Mouse (Mus musculus): Measurements from ENCODE around the gene Fzd4. TPM values are rescaled to one million over a fixed set of nuclear protein-coding genes. Genes with fewer than 3 reads are reported as not detected.
A peak's percentile ranks its signal among the peaks of the same experiment; 100 is the strongest.

The Fzd4 gene
- polyA plus RNA-seq (2012; rRNA removed): 4.7 and 5.0 TPM in 2 replicates

GRCm38 (mm10) chr7:89404081-89404733 is at the start of gene Fzd4, which contains the start of gene Tmem135:
Gene Fzd4 (plus strand): TSS chr7:89404355.
Gene Tmem135 (minus strand): TSS chr7:89404222.
- peak; percentile 85 to 88 for DNase-seq (ENCODE audit: extremely low spot score in 1 of 2, low spot score in 1 of 2)

- DNase-seq (ENCODE audit: extremely low spot score in 1 of 2, low spot score in 1 of 2): no peak
Measured at GRCm38 (mm10) chr7:89355519-89356255, 48.5 kb upstream of the Fzd4 start.

GRCm38 (mm10) chr7:89356307-89356706 is 47.8 kb upstream of the Fzd4 start:
- DNase-seq (ENCODE audit: extremely low spot score in 1 of 2, low spot score in 1 of 2): no peak

GRCm38 (mm10) chr7:89363975-89364374 is 40.2 kb upstream of the Fzd4 start:
- DNase-seq (ENCODE audit: extremely low spot score in 1 of 2, low spot score in 1 of 2): no peak

- DNase-seq (ENCODE audit: extremely low spot score in 1 of 2, low spot score in 1 of 2): peak; percentile 22 to 47
Measured at GRCm38 (mm10) chr7:89365135-89365880, 38.8 kb upstream of the Fzd4 start.

- no peak for DNase-seq (ENCODE audit: extremely low spot score in 1 of 2, low spot score in 1 of 2)
Measured at GRCm38 (mm10) chr7:89367643-89368042, 36.5 kb upstream of the Fzd4 start.

GRCm38 (mm10) chr7:89370086-89370485 is 34.1 kb upstream of the Fzd4 start:
- no peak for DNase-seq (ENCODE audit: extremely low spot score in 1 of 2, low spot score in 1 of 2)

- DNase-seq (ENCODE audit: extremely low spot score in 1 of 2, low spot score in 1 of 2): peak in 1 of 2 experiments; percentile 37
Measured at GRCm38 (mm10) chr7:89370917-89371316, 33.2 kb upstream of the Fzd4 start.

- no peak for DNase-seq (ENCODE audit: extremely low spot score in 1 of 2, low spot score in 1 of 2)
Measured at GRCm38 (mm10) chr7:89371623-89372295, 32.4 kb upstream of the Fzd4 start.

- no peak for DNase-seq (ENCODE audit: extremely low spot score in 1 of 2, low spot score in 1 of 2)
Measured at GRCm38 (mm10) chr7:89380935-89381705, 23.0 kb upstream of the Fzd4 start.

- no peak for DNase-seq (ENCODE audit: extremely low spot score in 1 of 2, low spot score in 1 of 2)
Measured at GRCm38 (mm10) chr7:89382892-89383291, 21.3 kb upstream of the Fzd4 start.

GRCm38 (mm10) chr7:89388981-89389380 is 15.2 kb upstream of the Fzd4 start:
- no peak for DNase-seq (ENCODE audit: extremely low spot score in 1 of 2, low spot score in 1 of 2)

GRCm38 (mm10) chr7:89390660-89391059 is 13.5 kb upstream of the Fzd4 start:
- no peak for DNase-seq (ENCODE audit: extremely low spot score in 1 of 2, low spot score in 1 of 2)

GRCm38 (mm10) chr7:89391281-89391680 is 12.9 kb upstream of the Fzd4 start:
- DNase-seq (ENCODE audit: extremely low spot score in 1 of 2, low spot score in 1 of 2): no peak

- DNase-seq (ENCODE audit: extremely low spot score in 1 of 2, low spot score in 1 of 2): no peak
Measured at GRCm38 (mm10) chr7:89391831-89392230, 12.3 kb upstream of the Fzd4 start.

GRCm38 (mm10) chr7:89392388-89392787 is 11.8 kb upstream of the Fzd4 start:
- DNase-seq (ENCODE audit: extremely low spot score in 1 of 2, low spot score in 1 of 2): no peak

GRCm38 (mm10) chr7:89392825-89393224 is 11.3 kb upstream of the Fzd4 start:
- DNase-seq (ENCODE audit: extremely low spot score in 1 of 2, low spot score in 1 of 2): no peak

GRCm38 (mm10) chr7:89395399-89395798 is 8.8 kb upstream of the Fzd4 start:
- no peak for DNase-seq (ENCODE audit: extremely low spot score in 1 of 2, low spot score in 1 of 2)

GRCm38 (mm10) chr7:89396386-89396785 is 7.8 kb upstream of the Fzd4 start:
- no peak for DNase-seq (ENCODE audit: extremely low spot score in 1 of 2, low spot score in 1 of 2)

Data from frontal cortex, adult 2 months (tissue).